Mouse (Mus musculus): ENCODE data around the gene Ak5.

DNA sequence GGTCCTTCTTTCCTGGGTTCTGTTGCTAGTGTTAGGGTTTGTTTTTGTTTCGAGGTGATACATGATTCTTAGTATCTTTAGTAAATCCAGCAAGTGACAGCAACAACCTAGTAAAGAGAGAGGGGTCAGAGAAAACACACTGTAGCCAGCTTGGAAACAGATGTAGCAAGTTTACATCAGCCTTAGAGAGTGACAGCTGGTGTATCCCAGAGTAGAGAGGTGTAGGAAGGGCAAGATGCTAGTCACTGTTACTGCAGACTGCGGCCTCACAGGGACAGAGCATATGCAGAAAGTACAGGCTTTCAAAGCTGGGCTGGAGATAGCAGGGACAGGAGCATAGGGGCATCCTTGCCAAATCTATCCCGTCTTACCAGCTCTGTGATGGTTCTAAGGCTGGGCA, 1.6 kb upstream of the Ak5 start:
- TF ChIP-seq CTCF (IDR thresholded peaks at IDR 0.05; ENCODE audit: control insufficient read depth, insufficient read depth, low read length) (no peak), POLR2A (IDR thresholded peaks at IDR 0.05; ENCODE audit: borderline replicate concordance, control insufficient read depth, low read depth, low read length) (no peak)
